Mouse (Mus musculus): ENCODE measurements around the gene Tbxas1. TPM values are rescaled to one million over a fixed set of nuclear protein-coding genes. Genes with fewer than 3 reads are reported as not detected.

Tbxas1 gene
- polyA plus RNA-seq, 1 experiment from 2014 or later, result 1.7 TPM

DNA sequence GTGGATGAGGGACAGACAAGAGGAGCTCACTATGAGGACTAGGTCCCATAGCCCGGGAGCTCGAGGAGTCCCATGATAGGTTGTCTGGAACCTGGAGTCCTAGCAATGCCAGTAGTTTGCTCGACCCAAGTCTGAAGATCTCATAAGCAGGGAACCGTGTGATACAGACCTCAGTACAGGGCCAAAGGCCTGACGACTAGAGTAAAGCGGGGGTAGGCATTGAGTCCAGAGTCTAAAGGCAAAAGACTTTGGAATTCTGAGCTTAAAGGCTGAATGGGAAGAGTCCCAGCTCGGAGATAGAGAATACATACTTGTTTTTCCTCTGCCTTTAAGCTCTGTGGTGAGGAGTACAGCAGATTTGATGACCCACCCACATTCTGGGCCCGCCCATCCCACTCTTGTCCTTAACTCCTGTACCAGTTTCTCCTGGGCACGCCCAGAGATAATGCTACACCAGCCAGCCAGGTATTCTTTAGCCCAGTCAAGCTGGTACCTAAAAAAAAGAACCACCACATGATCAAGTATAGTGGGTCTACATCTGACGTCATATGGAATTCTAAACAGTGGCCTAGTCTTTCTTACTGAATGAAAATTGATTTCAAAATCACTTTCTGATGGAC is 27.7 kb downstream of the Tbxas1 start:
- Histone ChIP-seq H3K27ac (no peak overlapping the region), H3K4me2 (replicated peaks) (no peak overlapping the region), H3K27me3 (no peaks in the 10 kb centered on the region), H3K4me1 (no peaks in the 10 kb centered on the region), H3K9ac (no peak overlapping the region), H3K4me3 (no peak overlapping the region), H3K9me3 (replicated peaks) (no peaks in the 10 kb centered on the region), H3K36me3 (no peaks in the 10 kb centered on the region)
- 92% methylated on average over 10 of the region's 10 CpGs for WGBS
- ATAC-seq (ENCODE audit: low FRiP score), result no peak

GRCm38 (mm10) chr6:38906005-38906404 is 30.8 kb downstream of the Tbxas1 start:
- Histone ChIP-seq H3K27ac (no peak overlapping the region), H3K4me1 (no peaks in the 10 kb centered on the region), H3K27me3 (no peaks in the 10 kb centered on the region), H3K4me2 (replicated peaks) (no peak overlapping the region), H3K4me3 (no peak overlapping the region), H3K9me3 (replicated peaks) (no peaks in the 10 kb centered on the region), H3K36me3 (no peaks in the 10 kb centered on the region), H3K9ac (no peak overlapping the region)
- 67% methylated on average over 6 of the region's 6 CpGs for WGBS
- no peak for ATAC-seq (ENCODE audit: low FRiP score)

- ATAC-seq (ENCODE audit: low FRiP score), result no peak
- H3K9me3 ChIP-seq (replicated peaks), result no peaks in the 10 kb centered on the region
- WGBS, result 82% methylated on average over 6 of the region's 6 CpGs
- no peaks in the 10 kb centered on the region for H3K27me3 ChIP-seq
- no peak overlapping the region for H3K9ac ChIP-seq
- H3K4me2 ChIP-seq (replicated peaks), result no peak overlapping the region
- no peak overlapping the region for H3K4me3 ChIP-seq
- H3K36me3 ChIP-seq, result no peaks in the 10 kb centered on the region
- 0 out of 2 replicates have a peak, but pooled peaks cover 4% of the 10 kb centered on the region for H3K4me1 ChIP-seq
- no peak overlapping the region for H3K27ac ChIP-seq
These were observed 33.2 kb downstream of the Tbxas1 start for GRCm38 (mm10) chr6:38908401-38908800.

DNA sequence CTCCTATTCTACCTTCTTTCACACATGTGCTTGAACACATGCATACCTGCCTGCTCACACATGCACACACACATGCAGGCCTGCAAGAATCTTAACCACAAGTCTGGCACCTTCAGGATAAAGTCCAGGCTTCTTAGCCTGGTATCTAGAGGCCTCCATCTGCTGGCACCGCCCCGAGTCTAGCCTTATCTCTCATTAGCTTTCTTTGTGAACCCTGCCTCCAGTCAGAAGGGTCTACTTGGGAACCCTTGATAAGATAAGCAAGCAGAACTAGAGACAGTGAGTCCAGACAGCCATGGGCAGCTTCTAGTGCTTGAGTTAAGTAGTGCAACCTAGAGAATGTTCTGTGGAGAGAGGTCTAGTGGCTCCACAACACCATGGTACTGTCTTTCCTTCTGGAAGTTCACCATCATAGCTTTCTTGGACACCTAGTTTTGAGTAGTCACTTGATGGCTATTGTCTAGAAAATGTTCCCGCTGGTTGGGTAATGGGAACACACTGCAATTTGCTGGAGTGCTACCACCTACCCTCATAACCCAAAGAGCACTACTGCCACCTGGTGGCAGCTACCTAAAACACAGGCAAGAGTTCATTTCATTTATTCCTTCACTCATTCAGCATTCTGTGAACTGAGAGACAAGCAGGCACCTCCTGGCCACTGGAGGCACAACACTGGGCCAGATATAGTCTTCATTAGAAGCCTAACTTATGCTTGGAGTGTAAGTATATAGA is 35.8 kb downstream of the Tbxas1 start:
- no peak overlapping the region for H3K4me2 ChIP-seq (replicated peaks)
- no peak; the same call in 1 of the 2 replicates for ATAC-seq (ENCODE audit: low FRiP score)
- H3K4me3 ChIP-seq, result no peak overlapping the region
- no peaks in the 10 kb centered on the region for H3K36me3 ChIP-seq
- H3K9ac ChIP-seq, result no peak overlapping the region
- H3K4me1 ChIP-seq, result 0 out of 2 replicates have a peak, but pooled peaks cover 9% of the 10 kb centered on the region
- no peaks in the 10 kb centered on the region for H3K27me3 ChIP-seq
- WGBS, result 64% methylated on average over 3 of the region's 3 CpGs
- H3K9me3 ChIP-seq (replicated peaks), result no peaks in the 10 kb centered on the region
- no peak overlapping the region for H3K27ac ChIP-seq

DNA sequence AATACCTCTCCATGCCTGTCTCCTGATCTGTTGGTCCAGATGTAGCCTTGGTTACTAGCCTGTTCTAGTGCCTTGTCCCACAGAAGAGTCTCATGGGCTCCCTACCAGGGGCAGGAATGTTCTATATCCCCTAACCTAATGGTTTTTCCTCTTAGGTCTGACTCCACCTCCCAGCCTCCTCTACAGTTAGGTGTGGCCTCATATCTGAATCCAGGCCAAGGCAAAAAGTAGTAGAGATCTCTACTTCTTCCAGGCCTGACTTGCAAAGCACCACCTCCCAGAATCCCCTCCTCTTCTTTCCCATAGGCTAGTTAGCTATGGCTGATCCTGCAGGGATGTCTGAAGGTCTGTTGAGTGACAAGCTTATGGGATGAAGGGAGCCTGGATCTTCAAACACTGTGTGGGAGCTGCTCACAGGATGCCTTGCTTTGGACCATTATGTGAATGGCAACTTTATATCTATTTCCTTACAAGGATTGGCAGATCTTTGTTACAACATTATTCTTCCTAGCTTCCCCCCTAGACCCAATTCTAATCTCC is 37.0 kb downstream of the Tbxas1 start:
- Histone ChIP-seq H3K36me3 (no peaks in the 10 kb centered on the region), H3K4me1 (0 out of 2 replicates have a peak, but pooled peaks cover 9% of the 10 kb centered on the region), H3K9ac (no peak overlapping the region), H3K4me3 (no peak overlapping the region), H3K9me3 (replicated peaks) (no peaks in the 10 kb centered on the region), H3K4me2 (replicated peaks) (no peak overlapping the region), H3K27me3 (no peaks in the 10 kb centered on the region), H3K27ac (no peak overlapping the region)
- no peak for ATAC-seq (ENCODE audit: low FRiP score)

DNA sequence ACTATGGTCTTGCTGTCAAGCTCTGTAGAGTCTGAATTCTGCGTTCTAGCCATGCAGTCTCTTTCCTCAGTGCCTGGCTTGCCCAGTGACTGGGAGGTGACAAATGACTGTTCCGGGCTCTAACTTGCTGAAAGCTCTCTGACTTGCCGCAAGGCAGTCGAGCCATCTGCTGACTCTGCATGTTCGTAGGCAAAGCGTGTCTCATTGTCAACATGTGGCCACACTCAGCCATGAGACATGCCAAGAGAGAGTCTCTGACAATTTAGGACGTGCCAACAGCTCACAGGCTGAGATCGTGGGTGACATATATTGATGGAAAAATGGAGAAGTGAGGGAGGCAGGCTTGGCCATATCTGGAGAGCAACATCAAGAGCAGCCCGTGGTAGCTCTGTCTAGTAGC is 37.6 kb downstream of the Tbxas1 start:
- Histone ChIP-seq H3K27me3 (no peaks in the 10 kb centered on the region), H3K36me3 (no peaks in the 10 kb centered on the region), H3K4me3 (no peak overlapping the region), H3K9me3 (replicated peaks) (no peaks in the 10 kb centered on the region), H3K4me1 (0 out of 2 replicates have a peak, but pooled peaks cover 9% of the 10 kb centered on the region), H3K9ac (no peak overlapping the region), H3K4me2 (replicated peaks) (no peak overlapping the region), H3K27ac (no peak overlapping the region)
- WGBS, result 79% methylated on average over 9 of the region's 9 CpGs
- ATAC-seq (ENCODE audit: low FRiP score), result no peak

DNA sequence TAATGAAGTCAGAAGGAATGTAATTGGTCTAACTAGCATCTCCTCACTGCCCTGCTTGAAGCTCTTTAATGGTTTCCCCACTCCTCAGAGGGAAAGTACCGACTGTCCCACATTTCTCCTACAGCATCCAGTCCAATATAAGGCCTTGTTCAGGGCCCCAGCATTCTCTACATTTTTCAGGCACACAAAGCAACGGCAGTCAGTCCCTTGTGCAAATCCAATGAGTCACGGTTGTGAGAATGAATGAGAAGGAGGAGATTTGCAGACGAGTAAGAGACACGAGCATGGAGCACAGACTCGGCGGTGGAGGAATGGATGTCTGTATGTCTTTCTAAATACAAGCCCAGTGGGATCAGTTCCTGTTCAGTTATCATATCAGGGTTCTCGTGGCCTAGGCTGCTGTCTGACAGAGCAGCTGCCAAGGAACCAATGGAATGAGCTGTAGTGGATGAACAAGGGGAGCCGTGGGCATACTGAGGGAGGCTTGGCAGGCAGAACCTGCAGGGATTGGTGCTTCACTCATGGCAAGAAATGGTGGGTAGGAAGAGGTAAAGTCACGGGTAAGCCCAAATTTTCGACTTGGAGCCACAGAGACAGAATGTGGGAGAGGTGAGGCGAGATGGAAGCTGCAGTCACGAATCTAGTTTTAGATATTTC is 38.3 kb downstream of the Tbxas1 start:
- no peak overlapping the region for H3K27ac ChIP-seq
- 60% methylated on average over 13 of the region's 13 CpGs for WGBS

DNA sequence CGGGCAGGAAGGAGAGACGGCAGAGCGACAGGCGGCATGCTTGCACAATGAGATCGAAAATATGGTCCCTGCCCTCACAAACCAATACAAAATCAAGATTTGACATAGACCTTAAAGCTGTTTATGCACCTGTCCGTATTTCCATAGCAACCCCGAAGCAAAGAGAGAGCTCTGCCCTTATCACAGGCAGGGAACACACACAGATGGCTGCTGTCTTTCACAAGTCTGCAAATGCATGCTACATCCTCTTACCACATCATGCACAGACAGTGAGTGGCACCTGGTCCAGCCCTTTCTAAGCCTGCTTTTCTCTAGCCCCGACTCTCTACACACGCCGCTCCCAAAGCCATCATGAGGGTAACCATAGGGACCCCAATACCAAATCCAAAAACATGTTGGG is 39.0 kb downstream of the Tbxas1 start:
- H3K9me3 ChIP-seq (replicated peaks), result no peaks in the 10 kb centered on the region
- H3K9ac ChIP-seq, result no peak overlapping the region
- WGBS, result 77% methylated on average over 10 of the region's 10 CpGs
- no peaks in the 10 kb centered on the region for H3K36me3 ChIP-seq
- H3K4me1 ChIP-seq, result 0 out of 2 replicates have a peak, but pooled peaks cover 9% of the 10 kb centered on the region
- H3K27me3 ChIP-seq, result no peaks in the 10 kb centered on the region
- no peak overlapping the region for H3K4me2 ChIP-seq (replicated peaks)
- ATAC-seq (ENCODE audit: low FRiP score), result no peak
- H3K27ac ChIP-seq, result no peak overlapping the region
- H3K4me3 ChIP-seq, result no peak overlapping the region

More for the DNA sequence above, 38.3 kb downstream of the Tbxas1 start:
- no peak overlapping the region for H3K4me2 ChIP-seq (replicated peaks)
- H3K9ac ChIP-seq, result no peak overlapping the region
- H3K27me3 ChIP-seq, result no peaks in the 10 kb centered on the region
- H3K4me1 ChIP-seq, result 0 out of 2 replicates have a peak, but pooled peaks cover 9% of the 10 kb centered on the region
- no peaks in the 10 kb centered on the region for H3K36me3 ChIP-seq
- ATAC-seq (ENCODE audit: low FRiP score), result 0 out of 2 replicates have a peak, but pooled peaks have one; percentile 38
- no peak overlapping the region for H3K4me3 ChIP-seq
- H3K9me3 ChIP-seq (replicated peaks), result no peaks in the 10 kb centered on the region

- no peak overlapping the region for H3K9ac ChIP-seq
- no peaks in the 10 kb centered on the region for H3K27me3 ChIP-seq
- ATAC-seq (ENCODE audit: low FRiP score), result no peak
These were observed 40.6 kb downstream of the Tbxas1 start for GRCm38 (mm10) chr6:38915776-38916175.

DNA sequence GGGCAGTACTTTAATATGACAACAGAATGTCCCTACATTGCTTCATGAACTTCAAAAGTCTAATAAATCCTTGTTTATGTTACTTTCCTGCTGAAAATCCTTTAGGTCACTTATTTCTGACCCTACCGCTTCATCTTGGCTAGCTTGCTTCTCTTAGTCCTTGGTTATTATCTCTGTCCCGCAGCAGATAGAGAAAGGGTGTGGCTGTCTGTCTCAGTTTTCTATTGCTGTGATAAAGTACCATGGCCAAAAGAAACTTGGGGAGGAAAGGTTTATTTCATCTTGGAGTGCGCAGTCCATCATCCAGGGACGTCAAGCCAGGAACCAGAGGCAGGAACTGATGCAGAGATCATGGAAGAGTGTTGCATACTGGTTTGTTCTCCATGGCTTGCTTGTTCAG is 41.4 kb downstream of the Tbxas1 start:
- Histone ChIP-seq H3K9me3 (replicated peaks) (no peaks in the 10 kb centered on the region), H3K9ac (no peak overlapping the region), H3K4me3 (no peak overlapping the region), H3K4me1 (0 out of 2 replicates have a peak, but pooled peaks cover 9% of the 10 kb centered on the region), H3K4me2 (replicated peaks) (no peak overlapping the region), H3K27ac (no peak overlapping the region), H3K27me3 (no peaks in the 10 kb centered on the region), H3K36me3 (no peaks in the 10 kb centered on the region)
- WGBS, result 90% methylated on average over 4 of the region's 4 CpGs
- ATAC-seq (ENCODE audit: low FRiP score), result no peak

More at GRCm38 (mm10) chr6:38915776-38916175, 40.6 kb downstream of the Tbxas1 start:
- Histone ChIP-seq H3K4me1 (0 out of 2 replicates have a peak, but pooled peaks cover 9% of the 10 kb centered on the region), H3K9me3 (replicated peaks) (no peaks in the 10 kb centered on the region), H3K27ac (no peak overlapping the region), H3K4me2 (replicated peaks) (no peak overlapping the region), H3K36me3 (no peaks in the 10 kb centered on the region), H3K4me3 (no peak overlapping the region)
- 62% methylated on average over 5 of the region's 5 CpGs for WGBS

DNA sequence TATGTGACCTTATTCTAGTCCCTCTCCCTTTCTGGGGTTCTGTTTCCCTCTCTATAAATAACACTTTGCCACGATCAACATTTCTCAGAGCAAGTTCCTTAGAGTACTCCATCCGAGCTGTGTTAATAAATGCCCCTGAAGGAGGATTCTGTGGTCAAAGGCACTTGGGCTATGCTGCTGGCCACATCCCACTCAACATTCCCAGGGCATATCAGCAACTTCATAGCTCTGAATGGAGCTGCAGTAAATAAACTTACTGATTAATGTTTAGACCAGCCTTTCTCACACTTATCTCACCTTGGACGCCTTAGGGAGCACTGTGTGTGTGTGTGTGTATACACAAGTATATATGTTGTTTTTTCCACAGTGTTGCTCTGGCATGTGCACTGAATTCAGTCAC is 42.2 kb downstream of the Tbxas1 start:
- Histone ChIP-seq H3K27me3 (no peaks in the 10 kb centered on the region), H3K27ac (no peak overlapping the region), H3K9me3 (replicated peaks) (no peaks in the 10 kb centered on the region), H3K9ac (no peak overlapping the region), H3K4me1 (0 out of 2 replicates have a peak, but pooled peaks cover 9% of the 10 kb centered on the region), H3K4me3 (no peak overlapping the region), H3K4me2 (replicated peaks) (no peak overlapping the region), H3K36me3 (no peaks in the 10 kb centered on the region)
- WGBS, result 76% methylated on average over 3 of the region's 3 CpGs
- ATAC-seq (ENCODE audit: low FRiP score), result no peak

DNA sequence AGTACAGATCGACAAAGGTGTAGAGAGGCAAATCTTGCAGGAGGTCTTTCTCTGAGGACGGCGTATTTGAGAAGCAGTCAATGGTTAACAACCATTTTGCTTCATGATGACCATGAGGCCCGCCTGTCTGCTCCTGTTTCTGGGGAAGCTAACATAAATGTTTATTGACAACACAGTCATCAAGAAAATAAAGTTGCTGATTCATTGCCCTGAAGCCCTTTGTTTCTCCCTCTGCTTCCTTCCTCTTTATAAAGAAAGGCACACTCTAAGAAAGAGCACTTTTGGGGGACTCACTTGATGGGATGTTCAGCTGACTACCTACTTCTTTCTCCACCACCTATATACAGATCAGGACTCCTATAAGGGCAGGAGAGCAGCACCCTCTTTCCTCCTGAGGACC is 43.5 kb downstream of the Tbxas1 start:
- 90% methylated on average over 4 of the region's 4 CpGs for WGBS
- Histone ChIP-seq H3K9ac (no peak overlapping the region), H3K27ac (no peak overlapping the region), H3K36me3 (no peaks in the 10 kb centered on the region), H3K4me3 (no peak overlapping the region), H3K4me2 (replicated peaks) (no peak overlapping the region), H3K9me3 (replicated peaks) (no peaks in the 10 kb centered on the region), H3K4me1 (0 out of 2 replicates have a peak, but pooled peaks cover 2% of the 10 kb centered on the region), H3K27me3 (no peaks in the 10 kb centered on the region)
- no peak for ATAC-seq (ENCODE audit: low FRiP score)
